Mouse (Mus musculus) heart, embryonic 10.5 days (tissue): ENCODE results near the gene Mtrex. TPM values are rescaled to one million over a fixed set of nuclear protein-coding genes. Genes with fewer than 3 reads are reported as not detected.

Source experiments
- DNase-seq: peaks from one replicate; pipeline ENCODE4 v3.0.0-alpha.2; 2017; ENCODE audit warnings: low spot score
- H3K27ac ChIP-seq: fragments of 300-500 bp; sonication (generic); 2 replicates; pipeline ENCODE4 v1.5.1; 2016; ENCODE audit warnings: mild to moderate bottlenecking
- H3K27me3 ChIP-seq: fragments of 300-500 bp; sonication (generic); 2 replicates; pipeline ENCODE4 v1.6.1; 2016; ENCODE audit warnings: mild to moderate bottlenecking; ENCODE audit not compliant: poor library complexity, insufficient read depth, severe bottlenecking
- H3K36me3 ChIP-seq: fragments of 300-500 bp; sonication (generic); 2 replicates; pipeline ENCODE4 v1.6.1; 2016; ENCODE audit warnings: mild to moderate bottlenecking, moderate library complexity
- H3K4me1 ChIP-seq: fragments of 300-500 bp; sonication (generic); 2 replicates; pipeline ENCODE4 v1.6.1; 2016; ENCODE audit warnings: mild to moderate bottlenecking
- H3K4me3 ChIP-seq: fragments of 300-500 bp; sonication (generic); 2 replicates; pipeline ENCODE4 v1.5.1; 2016; ENCODE audit warnings: mild to moderate bottlenecking, moderate library complexity
- H3K9me3 ChIP-seq: fragments of 300-500 bp; sonication (generic); 2 replicates; pipeline ENCODE4 v1.6.1; 2016; ENCODE audit warnings: mild to moderate bottlenecking, moderate library complexity
- WGBS: fragments of 180-500 bp; shearing (Covaris S2); methylation state at CpG from one replicate; pipeline ENCODE4 v1.1.7; 2016; 5-methylcytosine and 5-hydroxymethylcytosine counted together
- polyA plus RNA-seq: library from polyadenylated mRNA; unstranded; fragments of >200 nt; fragmentation: Nextera tagmentation; extraction: Ambion mirVana; gene quantifications from 2 replicates; pipeline ENCODE4 v1.2.1, GENCODE M21; 2016

Mtrex gene
- polyA plus RNA-seq, 1 experiment from 2014 or later, result 68.9 TPM

DNA sequence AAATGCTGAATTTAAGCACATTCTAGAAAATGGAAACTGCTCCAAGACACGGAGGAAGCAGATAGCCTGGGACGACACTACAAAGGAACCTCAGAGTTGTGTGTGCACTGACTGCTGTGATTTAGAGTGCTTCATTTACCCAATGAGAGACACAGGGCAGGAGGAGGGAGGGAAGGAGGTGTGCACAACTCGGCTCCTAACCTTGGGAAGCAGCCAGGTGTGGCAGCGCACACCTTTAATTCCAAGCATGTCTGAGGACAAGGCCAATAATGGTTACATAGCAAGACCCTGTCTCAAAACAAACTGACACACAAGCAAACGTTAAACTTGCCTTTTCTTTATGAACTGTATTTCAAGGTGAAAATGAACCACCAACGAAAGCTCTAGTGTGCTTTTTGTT, 1.9 kb downstream of the Mtrex start:
- no peak overlapping the region for H3K27ac ChIP-seq
- no peaks in the 10 kb centered on the region for H3K9me3 ChIP-seq
- peaks cover 16% of the 10 kb centered on the region for H3K36me3 ChIP-seq
- H3K4me3 ChIP-seq, result no peak overlapping the region
- peaks cover 12% of the 10 kb centered on the region for H3K4me1 ChIP-seq
- no peaks in the 10 kb centered on the region for H3K27me3 ChIP-seq
- no peak for DNase-seq
- WGBS, result 82% methylated on average over 6 of the region's 6 CpGs

DNA sequence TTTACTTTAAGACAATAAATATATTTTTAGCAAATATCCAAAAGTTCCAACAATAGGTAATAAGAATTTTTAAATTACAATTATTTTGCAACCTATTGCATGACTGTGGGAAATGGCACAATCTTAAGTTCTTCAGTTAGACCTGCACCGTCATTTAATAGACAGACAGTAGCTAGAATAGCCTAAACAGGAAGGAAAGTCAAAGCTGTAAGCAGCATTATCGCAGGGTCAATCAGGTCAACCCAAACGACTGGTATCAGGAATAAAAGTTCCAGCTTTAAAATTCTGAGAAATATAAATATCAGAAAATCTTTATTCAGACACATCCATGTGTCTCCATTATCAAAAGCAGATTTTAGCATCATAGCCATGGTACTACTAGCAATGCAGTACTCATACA, 6.3 kb downstream of the Mtrex start:
- no peak overlapping the region for H3K27ac ChIP-seq
- H3K9me3 ChIP-seq, result no peaks in the 10 kb centered on the region
- no peak for DNase-seq
- H3K4me1 ChIP-seq, result peaks cover 2% of the 10 kb centered on the region
- H3K4me3 ChIP-seq, result no peak overlapping the region
- H3K27me3 ChIP-seq, result no peaks in the 10 kb centered on the region
- WGBS, result 84% methylated on average over 3 of the region's 3 CpGs
- H3K36me3 ChIP-seq, result peaks cover 48% of the 10 kb centered on the region

DNA sequence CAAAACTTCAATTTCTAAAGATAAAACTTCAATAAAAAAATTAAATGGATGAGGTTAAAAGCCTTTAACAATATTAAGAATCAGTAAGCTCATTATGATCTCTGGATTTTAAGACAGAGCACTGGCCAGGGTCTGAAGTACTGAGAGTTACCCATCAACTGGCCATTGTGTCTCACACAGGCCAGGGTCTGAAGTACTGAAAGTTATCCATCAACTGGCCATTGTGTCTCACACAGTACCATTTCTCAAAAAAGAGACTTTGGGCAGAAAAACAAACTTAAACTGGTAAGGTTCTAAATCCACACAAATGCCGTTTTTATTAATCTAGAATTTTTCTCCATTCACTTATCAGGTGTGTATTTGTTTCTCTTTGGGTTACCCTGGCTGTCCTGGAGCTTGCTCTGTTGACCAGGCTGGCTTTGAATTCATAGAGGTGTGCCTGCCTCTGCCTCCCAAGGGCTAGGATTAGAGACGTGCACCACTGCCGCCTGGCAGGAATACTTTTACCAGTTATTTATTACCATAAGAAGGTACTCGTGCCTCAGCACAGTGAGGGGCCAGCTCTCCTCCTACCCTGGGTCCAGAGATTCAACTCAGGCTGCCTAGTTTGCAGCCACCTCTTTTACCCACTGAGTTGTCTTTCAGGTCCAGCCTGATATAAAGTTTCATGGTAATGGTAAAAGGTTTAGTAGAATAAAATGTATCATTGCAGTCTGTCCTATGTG, 7.9 kb downstream of the Mtrex start:
- 89% methylated on average over 4 of the region's 4 CpGs for WGBS
- peaks cover 58% of the 10 kb centered on the region for H3K36me3 ChIP-seq
- no peak overlapping the region for H3K27ac ChIP-seq
- H3K4me3 ChIP-seq, result no peak overlapping the region
- no peaks in the 10 kb centered on the region for H3K9me3 ChIP-seq
- DNase-seq, result no peak
- H3K27me3 ChIP-seq, result no peaks in the 10 kb centered on the region
- H3K4me1 ChIP-seq, result no peaks in the 10 kb centered on the region

DNA sequence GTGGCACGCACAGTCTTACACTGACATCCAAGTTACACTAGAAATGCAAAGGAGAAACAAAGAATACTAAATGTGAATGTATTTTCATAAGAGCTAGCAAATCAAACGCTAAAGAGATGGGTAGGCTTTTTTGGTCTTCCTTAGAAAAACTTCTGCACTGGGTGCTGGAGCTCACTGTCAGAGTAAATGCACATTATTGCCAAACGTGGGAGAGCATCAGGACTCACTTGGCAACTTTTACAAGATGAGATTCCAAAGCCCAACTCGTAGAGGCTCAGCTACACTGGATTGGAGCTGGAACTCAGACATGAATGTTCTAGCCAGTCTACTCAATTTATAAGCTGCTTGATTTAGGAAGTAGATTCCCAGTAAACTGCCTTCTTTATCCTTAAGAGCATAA, 16.8 kb downstream of the Mtrex start:
- Histone ChIP-seq H3K36me3 (peaks cover 71% of the 10 kb centered on the region), H3K4me1 (no peaks in the 10 kb centered on the region), H3K27ac (no peak overlapping the region), H3K27me3 (no peaks in the 10 kb centered on the region), H3K9me3 (no peaks in the 10 kb centered on the region), H3K4me3 (no peak overlapping the region)
- DNase-seq, result no peak
- WGBS, result 89% methylated on average over 4 of the region's 4 CpGs

DNA sequence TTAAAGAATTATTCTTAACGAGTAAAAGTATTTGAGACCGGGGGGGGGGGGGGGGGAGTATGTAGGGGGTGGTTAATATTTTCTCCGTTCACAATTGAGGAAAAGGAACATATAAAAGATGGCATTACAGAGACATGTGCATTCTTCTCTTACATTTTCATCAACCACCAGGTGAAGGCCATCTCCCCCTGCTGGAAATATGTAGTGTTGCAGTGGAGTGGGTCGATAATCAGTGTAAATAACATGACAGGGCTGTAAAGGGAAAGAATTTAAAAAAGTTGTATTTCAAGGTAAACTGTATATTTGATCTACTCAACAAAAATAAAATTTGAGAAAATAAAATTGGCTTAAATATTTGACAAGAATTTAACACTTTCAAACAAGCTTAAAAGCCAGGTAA, 17.5 kb downstream of the Mtrex start:
- 81% methylated on average over 4 of the region's 4 CpGs for WGBS
- peaks cover 74% of the 10 kb centered on the region for H3K36me3 ChIP-seq

DNA sequence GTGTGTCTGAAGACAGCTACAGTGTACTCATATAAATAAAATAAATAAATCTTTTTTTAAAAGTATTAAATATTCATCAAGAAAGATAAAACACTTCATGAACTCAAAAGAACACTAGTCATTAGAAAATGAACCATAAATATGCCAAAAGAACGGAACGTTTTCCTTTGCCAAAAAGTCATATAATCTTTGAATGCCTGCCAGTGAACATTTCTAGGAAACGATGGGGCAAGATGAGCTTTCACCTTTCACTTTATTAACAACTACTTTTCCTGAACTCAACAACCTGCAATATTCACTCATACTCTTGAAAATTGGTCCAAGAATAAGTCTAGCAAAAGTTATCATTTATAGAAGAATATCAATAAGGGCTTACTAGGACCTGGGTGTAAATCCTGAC, 25.0 kb downstream of the Mtrex start:
- no peak overlapping the region for H3K4me3 ChIP-seq
- H3K27ac ChIP-seq, result no peak overlapping the region
- H3K27me3 ChIP-seq, result no peaks in the 10 kb centered on the region
- peaks cover 86% of the 10 kb centered on the region for H3K36me3 ChIP-seq
- whole genome bisulfite sequencing, result 98% methylated on average over 3 of the region's 3 CpGs
- H3K4me1 ChIP-seq, result no peaks in the 10 kb centered on the region
- no peak for DNase-seq
- no peaks in the 10 kb centered on the region for H3K9me3 ChIP-seq

More for the DNA sequence above, 17.5 kb downstream of the Mtrex start:
- H3K4me3 ChIP-seq, result no peak overlapping the region
- H3K27me3 ChIP-seq, result no peaks in the 10 kb centered on the region
- no peak overlapping the region for H3K27ac ChIP-seq
- no peak for DNase-seq
- no peaks in the 10 kb centered on the region for H3K4me1 ChIP-seq
- H3K9me3 ChIP-seq, result no peaks in the 10 kb centered on the region

DNA sequence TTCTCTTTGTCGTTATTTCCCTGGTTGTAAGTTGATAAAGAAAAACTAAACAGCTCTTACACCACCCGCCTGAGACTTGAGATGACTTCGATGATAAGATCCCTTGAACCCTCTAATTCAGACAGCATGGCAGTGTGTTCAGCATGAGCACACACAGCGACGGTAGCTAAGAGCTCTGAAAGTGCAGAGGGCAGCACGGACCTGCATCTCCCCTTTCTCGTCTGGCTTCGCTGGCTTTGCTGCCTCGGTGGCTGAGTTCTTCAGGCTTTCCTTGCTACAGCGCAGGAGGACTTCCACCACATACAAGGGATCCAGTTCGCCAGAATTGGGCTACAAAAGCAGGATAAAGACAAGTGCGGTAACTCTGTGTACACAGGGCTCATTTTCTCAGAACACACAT, 40.0 kb downstream of the Mtrex start:
- no peaks in the 10 kb centered on the region for H3K4me1 ChIP-seq
- WGBS, result 92% methylated on average over 12 of the region's 12 CpGs
- no peaks in the 10 kb centered on the region for H3K27me3 ChIP-seq
- H3K36me3 ChIP-seq, result peaks cover 96% of the 10 kb centered on the region
- DNase-seq, result no peak
- no peak overlapping the region for H3K4me3 ChIP-seq
- H3K9me3 ChIP-seq, result no peaks in the 10 kb centered on the region
- no peak overlapping the region for H3K27ac ChIP-seq

DNA sequence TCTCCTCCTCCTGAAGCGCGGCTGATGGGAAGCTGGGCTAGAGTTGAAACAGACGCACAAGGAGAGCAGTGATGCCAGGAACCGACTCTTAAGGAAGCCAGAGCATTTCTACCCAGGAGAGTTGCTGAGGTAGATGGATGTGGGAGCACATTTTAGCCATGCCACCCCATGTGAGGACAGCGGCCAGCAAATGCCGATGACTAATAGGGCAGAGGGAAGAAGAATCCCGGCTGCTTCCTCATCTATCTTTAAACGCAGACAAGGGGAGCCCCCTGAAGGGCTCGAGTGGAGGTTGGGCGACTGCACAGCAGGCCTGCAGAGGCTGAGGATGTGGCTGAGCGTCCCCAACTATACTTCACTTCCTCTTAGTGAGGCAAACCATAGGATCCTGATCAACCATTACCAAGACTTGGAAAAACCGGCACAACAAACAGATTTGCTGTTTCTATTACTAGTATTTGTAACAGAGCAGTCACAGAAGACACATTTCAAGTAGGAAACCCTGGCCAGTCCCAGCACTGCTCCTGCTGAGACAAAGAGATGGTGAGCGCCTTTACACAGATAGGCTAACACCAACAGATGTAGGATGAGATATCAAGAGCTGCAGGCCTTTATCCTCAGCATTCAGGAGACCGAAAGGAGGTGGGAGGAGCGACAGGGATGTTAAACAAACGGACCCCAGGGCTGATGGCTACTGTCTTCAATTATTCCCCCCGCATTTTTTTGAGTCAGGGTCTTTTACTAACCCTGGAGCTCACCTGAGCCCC, 55.5 kb downstream of the Mtrex start:
- no peak for DNase-seq
- Histone ChIP-seq H3K36me3 (peaks cover 96% of the 10 kb centered on the region), H3K4me1 (no peaks in the 10 kb centered on the region), H3K27me3 (no peaks in the 10 kb centered on the region), H3K9me3 (no peaks in the 10 kb centered on the region), H3K4me3 (no peak overlapping the region), H3K27ac (no peak overlapping the region)
- 72% methylated on average over 17 of the region's 17 CpGs for WGBS

DNA sequence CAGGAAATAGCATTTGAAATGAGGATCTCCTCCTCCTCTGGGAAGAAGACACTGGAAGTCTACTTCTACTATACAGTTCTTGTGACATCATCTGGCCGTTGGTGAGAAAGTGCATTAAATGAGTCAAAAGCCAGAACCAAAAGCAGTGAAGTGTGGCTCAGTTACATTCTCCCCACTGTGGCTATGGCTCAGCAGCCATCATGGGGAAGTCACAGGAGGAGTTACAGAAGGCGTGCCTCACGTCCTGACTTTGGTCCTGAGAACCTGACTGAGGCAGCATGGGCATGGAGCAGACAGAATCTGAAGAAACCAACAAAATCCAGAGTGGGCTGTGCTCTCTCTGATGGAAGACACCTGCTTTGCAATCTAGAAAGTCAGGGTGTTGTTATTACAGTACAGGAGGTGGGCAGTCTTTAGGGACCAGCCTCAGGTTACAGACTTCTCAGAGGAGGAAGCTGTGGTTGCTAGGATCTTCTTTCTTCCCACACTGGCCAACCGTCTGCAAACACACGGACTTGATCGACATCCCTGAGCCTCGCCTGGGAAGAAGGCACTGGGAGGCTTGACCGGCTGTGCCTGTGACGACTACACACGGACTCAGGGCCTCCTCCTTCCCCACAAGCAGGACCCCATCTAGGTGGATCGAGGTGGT, 57.0 kb downstream of the Mtrex start:
- Histone ChIP-seq H3K9me3 (no peaks in the 10 kb centered on the region), H3K4me3 (no peak overlapping the region), H3K27ac (no peak overlapping the region), H3K4me1 (no peaks in the 10 kb centered on the region), H3K27me3 (no peaks in the 10 kb centered on the region), H3K36me3 (peaks cover 97% of the 10 kb centered on the region)
- peak; percentile 70 for DNase-seq
- WGBS, result 82% methylated on average over 11 of the region's 11 CpGs

DNA sequence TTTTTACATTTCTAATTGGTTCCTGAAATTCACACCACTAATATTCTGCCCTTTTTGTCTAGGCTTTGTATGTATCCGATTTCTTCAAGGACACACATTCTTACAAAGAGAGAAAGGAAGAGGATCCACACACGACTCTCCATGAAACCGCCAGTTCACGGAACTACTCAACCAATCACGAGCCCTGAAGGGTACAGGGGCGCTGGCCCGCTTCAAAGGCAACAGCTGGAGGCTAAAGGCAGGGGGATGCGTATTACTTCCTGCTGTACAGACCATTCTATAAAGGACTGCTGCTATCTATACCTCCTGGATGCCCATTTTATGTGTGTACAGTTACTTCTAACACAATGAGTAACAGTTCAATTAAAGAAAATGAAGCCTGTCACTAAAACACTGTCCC, 59.8 kb downstream of the Mtrex start:
- Histone ChIP-seq H3K36me3 (peaks cover 87% of the 10 kb centered on the region), H3K4me1 (0 out of 2 replicates have a peak, but pooled peaks cover 2% of the 10 kb centered on the region), H3K9me3 (no peaks in the 10 kb centered on the region), H3K4me3 (no peak overlapping the region), H3K27ac (no peak overlapping the region), H3K27me3 (no peaks in the 10 kb centered on the region)
- 94% methylated on average over 8 of the region's 8 CpGs for WGBS
- DNase-seq, result peak; percentile 70

DNA sequence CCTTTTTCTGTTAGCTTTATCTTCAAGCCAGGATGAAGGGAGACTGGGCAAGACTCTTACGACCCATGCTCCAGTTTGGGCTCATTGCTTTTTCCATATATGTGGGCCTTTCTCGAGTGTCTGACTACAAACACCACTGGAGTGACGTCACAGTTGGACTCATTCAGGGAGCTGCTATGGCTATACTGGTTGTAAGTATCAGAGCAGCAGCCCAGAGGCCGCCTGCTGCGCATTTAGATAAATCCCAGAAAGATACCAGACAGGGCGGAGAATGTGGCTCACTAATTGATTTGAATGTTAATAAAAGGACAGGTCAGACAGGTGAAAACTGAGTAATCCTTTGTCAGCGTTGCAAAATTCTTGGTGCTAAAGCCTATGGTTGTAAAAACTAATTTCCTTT, 60.4 kb downstream of the Mtrex start:
- 81% methylated on average over 7 of the region's 7 CpGs for WGBS
- H3K4me3 ChIP-seq, result no peak overlapping the region
- no peaks in the 10 kb centered on the region for H3K27me3 ChIP-seq
- H3K9me3 ChIP-seq, result no peaks in the 10 kb centered on the region
- H3K27ac ChIP-seq, result no peak overlapping the region
- H3K4me1 ChIP-seq, result 0 out of 2 replicates have a peak, but pooled peaks cover 3% of the 10 kb centered on the region
- no peak for DNase-seq
- peaks cover 81% of the 10 kb centered on the region for H3K36me3 ChIP-seq

DNA sequence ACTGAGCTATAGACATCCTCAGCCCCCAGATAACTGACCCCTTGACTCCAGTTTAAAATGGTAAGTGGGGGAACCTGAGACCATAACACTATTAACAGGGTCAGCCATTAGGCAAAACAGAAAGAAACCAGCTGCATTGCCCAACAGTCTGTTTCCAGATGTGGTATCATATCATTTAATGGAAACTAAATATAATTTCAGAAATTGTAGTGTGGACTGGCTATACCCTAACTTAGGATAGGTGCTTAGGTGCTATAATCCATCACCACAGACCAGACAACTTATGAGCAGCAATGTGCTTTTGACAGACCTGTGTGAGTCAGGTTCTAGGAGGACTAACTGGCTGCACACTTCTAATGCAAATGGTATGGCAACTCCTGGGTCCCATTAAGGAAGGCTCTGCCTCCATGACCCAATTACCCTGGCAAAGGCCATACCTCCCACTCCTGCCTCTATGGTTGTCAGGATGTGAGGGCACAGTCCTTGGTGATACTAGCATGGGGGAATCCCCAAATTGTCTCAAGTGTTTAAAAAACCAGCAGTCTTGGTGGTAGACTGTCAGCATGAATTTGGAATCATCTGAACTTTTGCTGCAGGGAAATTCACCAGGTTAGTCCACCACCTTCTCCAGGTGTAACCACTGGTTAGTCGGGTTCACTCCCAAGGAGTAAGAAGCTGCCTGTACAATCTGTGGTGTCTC, 64.1 kb downstream of the Mtrex start:
- no peak for DNase-seq
- H3K9me3 ChIP-seq, result no peaks in the 10 kb centered on the region
- no peak overlapping the region for H3K27ac ChIP-seq
- 0 out of 2 replicates have a peak, but pooled peaks cover 3% of the 10 kb centered on the region for H3K4me1 ChIP-seq
- no peak overlapping the region for H3K4me3 ChIP-seq
- H3K27me3 ChIP-seq, result no peaks in the 10 kb centered on the region
- WGBS, result 85% methylated on average over 1 of the region's 1 CpGs
- H3K36me3 ChIP-seq, result peaks cover 69% of the 10 kb centered on the region
